Mouse (Mus musculus): Measurements from ENCODE around the gene Pls1.

Gene Pls1

GRCm38 (mm10) chr9:95803783-95804182 lies 41.3 kb downstream of the Pls1 start:
- in situ Hi-C loops (cut with MseI, MboI) = no loop called here

GRCm38 (mm10) chr9:95801610-95802451 lies 43.3 kb downstream of the Pls1 start:
- in situ Hi-C loops (cut with MseI, MboI) = no loop called here

- in situ Hi-C loops (cut with MseI, MboI) = no loop called here
Observed at GRCm38 (mm10) chr9:95796323-95796722, 48.8 kb downstream of the Pls1 start.

GRCm38 (mm10) chr9:95795844-95796243 lies 49.3 kb downstream of the Pls1 start:
- in situ Hi-C loops (cut with MseI, MboI) = no loop called here

- in situ Hi-C loops (cut with MseI, MboI) = no loop called here
Observed at GRCm38 (mm10) chr9:95795077-95795784, 49.9 kb downstream of the Pls1 start.

GRCm38 (mm10) chr9:95793986-95794744 lies 50.9 kb downstream of the Pls1 start:
- in situ Hi-C loops (cut with MseI, MboI) = no loop called here

GRCm38 (mm10) chr9:95784888-95785511 lies 60.1 kb downstream of the Pls1 start:
- in situ Hi-C loops (cut with MseI, MboI) = no loop called here

- in situ Hi-C loops (cut with MseI, MboI) = no loop called here
Observed at GRCm38 (mm10) chr9:95783646-95784293, 61.3 kb downstream of the Pls1 start.

GRCm38 (mm10) chr9:95771671-95772070 lies 73.4 kb downstream of the Pls1 start:
- in situ Hi-C loops (cut with MseI, MboI) = no loop called here

- in situ Hi-C loops (cut with MseI, MboI) = no loop called here
Observed at GRCm38 (mm10) chr9:95763218-95763617, 81.9 kb downstream of the Pls1 start.

GRCm38 (mm10) chr9:95762228-95762627 lies 82.9 kb downstream of the Pls1 start:
- in situ Hi-C loops (cut with MseI, MboI) = no loop called here

GRCm38 (mm10) chr9:95761381-95761780 lies 83.7 kb downstream of the Pls1 start:
- in situ Hi-C loops (cut with MseI, MboI) = no loop called here

- in situ Hi-C loops (cut with MseI, MboI) = loop anchor here in 1 of 2 experiments (10.0 kb wide), 1 partner anchor 94 kb away; the partner anchor contains the start of gene Pls1
Observed at GRCm38 (mm10) chr9:95750746-95751145, 94.4 kb downstream of the Pls1 start.

GRCm38 (mm10) chr9:95750037-95750511 lies 95.0 kb downstream of the Pls1 start, which contains the start of gene Trpc1:
Gene Trpc1, minus strand, starts transcription at chr9:95750375.
- in situ Hi-C loops (cut with MseI, MboI) = loop anchor here in 1 of 2 experiments (10.0 kb wide), 1 partner anchor 95 kb away; the partner anchor contains the start of gene Pls1

GRCm38 (mm10) chr9:95749461-95749928 lies 95.6 kb downstream of the Pls1 start:
- in situ Hi-C loops (cut with MseI, MboI) = no loop called here

- in situ Hi-C loops (cut with MseI, MboI) = no loop called here
Observed at GRCm38 (mm10) chr9:95747298-95747697, 97.8 kb downstream of the Pls1 start.

GRCm38 (mm10) chr9:95744845-95745613 lies 100.1 kb downstream of the Pls1 start:
- in situ Hi-C loops (cut with MseI, MboI) = no loop called here

- in situ Hi-C loops (cut with MseI, MboI) = loop anchor here in 1 of 2 experiments (10.0 kb wide), 1 partner anchor 109 kb away; the partner anchor contains the start of gene Pls1
Observed at GRCm38 (mm10) chr9:95736238-95736637, 108.9 kb downstream of the Pls1 start.

GRCm38 (mm10) chr9:95712574-95712973 lies 132.5 kb downstream of the Pls1 start:
- in situ Hi-C loops (cut with MseI, MboI) = no loop called here

- in situ Hi-C loops (cut with MseI, MboI) = no loop called here
Observed at GRCm38 (mm10) chr9:95708943-95709342, 136.2 kb downstream of the Pls1 start.

All from mouse trophoblast stem cell (cell line).